Mouse (Mus musculus): ENCODE results near the gene Casp7.

DNA sequence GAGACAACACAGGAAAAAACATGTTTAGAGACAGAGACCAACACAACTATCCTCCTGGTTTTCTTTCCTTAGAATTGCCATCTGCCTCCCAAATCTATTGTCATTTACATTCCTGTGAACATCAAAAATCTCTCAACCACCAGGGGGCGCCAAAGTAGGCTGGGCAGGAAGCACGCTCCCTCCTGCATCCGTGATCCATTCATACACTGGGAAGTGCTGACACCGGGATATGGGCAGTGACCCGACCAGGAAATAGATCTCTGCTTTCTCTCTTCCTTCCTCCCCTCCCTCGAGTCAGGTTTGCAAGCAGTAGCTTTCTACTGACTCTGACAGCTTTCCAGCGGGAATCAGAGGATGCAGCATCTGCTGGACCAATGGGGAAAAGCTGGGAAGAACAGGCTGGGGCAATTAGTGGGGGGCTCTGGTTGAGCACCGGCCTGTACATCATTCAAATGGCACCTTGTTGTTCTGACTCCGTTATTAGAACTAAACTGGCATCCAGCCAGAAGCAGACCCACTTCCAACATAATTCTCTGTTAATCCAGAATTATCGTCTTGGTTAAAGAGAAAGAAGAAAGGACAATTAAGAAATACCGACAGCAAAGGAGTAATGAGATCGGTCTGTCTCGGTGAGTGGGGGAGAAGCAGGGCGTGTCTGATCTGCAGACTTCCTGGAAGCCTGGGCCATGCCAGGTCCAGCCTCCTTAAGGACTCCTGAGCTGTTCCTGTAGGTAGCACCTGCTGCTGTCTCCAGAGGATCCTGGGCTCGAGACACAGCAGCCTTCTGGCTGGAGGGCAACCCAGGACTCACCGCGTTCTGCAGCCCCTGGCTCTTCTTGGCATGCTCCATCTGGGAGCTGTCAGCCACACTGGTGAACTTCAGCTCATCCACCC, 40.2 kb upstream of the Casp7 start:
- TF ChIP-seq CTCF (IDR thresholded peaks at IDR 0.05; ENCODE audit: borderline replicate concordance, insufficient read depth, low read depth, low read length) (peak; percentile 50), POLR2A (IDR thresholded peaks at IDR 0.05; ENCODE audit: borderline replicate concordance, insufficient read depth, low read length) (no peak)

Data from cerebellum, adult 2 months (tissue).